Mouse (Mus musculus) CH12.LX (cell line): ENCODE data around the gene Gdap1l1. TPM values are rescaled to one million over a fixed set of nuclear protein-coding genes. Genes with fewer than 3 reads are reported as not detected.

Experiments
- DNase-seq: peaks from one replicate; pipeline ENCODE4 v3.0.0-alpha.2; 2013; ENCODE audit errors: extremely low read depth
- H3K27ac ChIP-seq: 2 replicates; pipeline ENCODE4 v1.5.1; 2012; ENCODE audit warnings: low read depth, mild to moderate bottlenecking, control low read depth, moderate library complexity; ENCODE audit not compliant: insufficient read depth
- H3K27me3 ChIP-seq: replicated peaks from 2 replicates; pipeline ENCODE3; 2012; ENCODE audit warnings: inconsistent platforms
- H3K36me3 ChIP-seq, 2 experiments: replicated peaks in 1 of 2; 2 replicates each; pipeline versions ENCODE3 to v1.6.1; 2012; ENCODE audit warnings: inconsistent platforms in 1 of 2, low read length in 1 of 2, mild to moderate bottlenecking in 1 of 2, mixed read lengths in 1 of 2, moderate library complexity in 1 of 2; ENCODE audit not compliant: control insufficient read depth in 1 of 2, insufficient read depth in 1 of 2
- H3K4me1 ChIP-seq, 2 experiments: 2 replicates each; pipeline ENCODE4 v1.6.1; 2012; ENCODE audit warnings: inconsistent platforms in 1 of 2, moderate library complexity in 1 of 2; ENCODE audit not compliant: insufficient read depth in 2 of 2, control insufficient read depth in 1 of 2
- H3K4me2 ChIP-seq: 2 replicates; pipeline ENCODE4 v1.6.1; 2012; ENCODE audit warnings: low read depth, mild to moderate bottlenecking, control low read depth; ENCODE audit not compliant: poor library complexity, insufficient read depth, severe bottlenecking
- H3K4me3 ChIP-seq, 3 experiments: fragments of 150-350 bp in 1 of 3; sonication (generic) in 1 of 3; replicated peaks in 1 of 3; 2 replicates each; pipeline versions ENCODE3 to v1.5.1; 2011 to 2012; ENCODE audit warnings: low read depth in 2 of 3, low read length in 2 of 3, mild to moderate bottlenecking in 2 of 3, moderate library complexity in 2 of 3, control low read depth in 1 of 3, improper control_type of control experiment in 1 of 3, inconsistent platforms in 1 of 3, mixed read lengths in 1 of 3; ENCODE audit not compliant: poor library complexity in 1 of 3
- H3K79me2 ChIP-seq: replicated peaks from 2 replicates; pipeline ENCODE4 v1.6.1; 2012; ENCODE audit warnings: mild to moderate bottlenecking, moderate library complexity; ENCODE audit not compliant: control insufficient read depth, poor library complexity, insufficient read depth, severe bottlenecking; ENCODE audit errors: extremely low read depth
- H3K9ac ChIP-seq: 2 replicates; pipeline ENCODE4 v1.6.1; 2012; ENCODE audit warnings: low read depth, mild to moderate bottlenecking, control low read depth, moderate library complexity; ENCODE audit not compliant: insufficient read depth
- H3K9me3 ChIP-seq: replicated peaks from 2 replicates; pipeline ENCODE3; 2012; ENCODE audit warnings: low read length, inconsistent platforms, mixed read lengths
- CTCF ChIP-seq, 2 experiments: IDR thresholded peaks in 1 of 2; conservative IDR thresholded peaks in 1 of 2; 2 replicates each; pipeline ENCODE4 v1.5.1; 2011 to 2012; ENCODE audit warnings: low read depth in 2 of 2, low read length in 2 of 2, improper control_type of control experiment in 1 of 2, inconsistent platforms in 1 of 2, mild to moderate bottlenecking in 1 of 2, moderate library complexity in 1 of 2
- E2F4 ChIP-seq: IDR thresholded peaks from 2 replicates; pipeline ENCODE4 v1.6.1; 2011; ENCODE audit warnings: low read depth, low read length, improper control_type of control experiment; ENCODE audit not compliant: insufficient replicate concordance
- EP300 ChIP-seq: IDR thresholded peaks from 2 replicates; pipeline ENCODE4 v1.6.1; 2011; ENCODE audit warnings: low read length, improper control_type of control experiment
- GABPA ChIP-seq: IDR thresholded peaks from 2 replicates; pipeline ENCODE4 v1.6.1; 2012; ENCODE audit warnings: low read depth, low read length, improper control_type of control experiment, inconsistent platforms; ENCODE audit not compliant: insufficient replicate concordance
- HCFC1 ChIP-seq: IDR thresholded peaks from 2 replicates; pipeline ENCODE4 v1.6.1; 2012; ENCODE audit warnings: low read depth, mild to moderate bottlenecking, inconsistent platforms, low read length, improper control_type of control experiment
- JUN ChIP-seq: IDR thresholded peaks from 2 replicates; pipeline ENCODE4 v1.6.1; 2011; ENCODE audit warnings: low read depth, mild to moderate bottlenecking, low read length, improper control_type of control experiment, moderate library complexity; ENCODE audit not compliant: insufficient read depth
- JUND ChIP-seq: conservative IDR thresholded peaks from 2 replicates; pipeline ENCODE4 v1.6.1; 2011; ENCODE audit warnings: low read depth, low read length, improper control_type of control experiment
- MAFK ChIP-seq: IDR thresholded peaks from 2 replicates; pipeline ENCODE4 v1.6.1; 2011; ENCODE audit warnings: low read length, improper control_type of control experiment; ENCODE audit not compliant: insufficient replicate concordance
- MAX ChIP-seq: IDR thresholded peaks from 2 replicates; pipeline ENCODE4 v1.6.1; 2011; ENCODE audit warnings: low read length, improper control_type of control experiment
- MXI1 ChIP-seq: IDR thresholded peaks from 2 replicates; pipeline ENCODE4 v1.6.1; 2011; ENCODE audit warnings: mild to moderate bottlenecking, low read depth, low read length, improper control_type of control experiment
- MYC ChIP-seq: IDR thresholded peaks from 2 replicates; pipeline ENCODE4 v1.6.1; 2011; ENCODE audit warnings: low read depth, mild to moderate bottlenecking, improper control_type of control experiment, low read length
- NRF1 ChIP-seq: IDR thresholded peaks from 2 replicates; pipeline ENCODE4 v1.6.1; 2014; ENCODE audit warnings: low read depth, mild to moderate bottlenecking, inconsistent platforms, low read length, improper control_type of control experiment, moderate library complexity
- POLR2A ChIP-seq: IDR thresholded peaks from 2 replicates; pipeline ENCODE4 v1.6.1; 2011; ENCODE audit warnings: low read depth, mild to moderate bottlenecking, improper control_type of control experiment, low read length
- POLR2AphosphoS2 ChIP-seq: IDR thresholded peaks from 2 replicates; pipeline ENCODE4 v1.6.1; 2011; ENCODE audit warnings: low read depth, low read length, improper control_type of control experiment
- RCOR1 ChIP-seq: conservative IDR thresholded peaks from 2 replicates; pipeline ENCODE4 v1.6.1; 2012; ENCODE audit warnings: low read depth, mild to moderate bottlenecking, inconsistent platforms, low read length, improper control_type of control experiment
- SIN3A ChIP-seq: IDR thresholded peaks from 2 replicates; pipeline ENCODE4 v1.6.1; 2012; ENCODE audit warnings: low read length, improper control_type of control experiment, inconsistent platforms
- UBTF ChIP-seq: IDR thresholded peaks from 2 replicates; pipeline ENCODE4 v1.6.1; 2012; ENCODE audit warnings: low read depth, mild to moderate bottlenecking, inconsistent platforms, low read length, improper control_type of control experiment, moderate library complexity
- USF2 ChIP-seq: conservative IDR thresholded peaks from 2 replicates; pipeline ENCODE4 v1.6.1; 2011; ENCODE audit warnings: low read depth, low read length, improper control_type of control experiment
- dilution Hi-C: fragments of 300-500 bp; cut with MboI; formaldehyde crosslinking; loops from 2 replicates; pipeline ENCODE4 v1.14.3; 2020; ENCODE audit warnings: low sequenced_read_pairs; ENCODE audit not compliant: extremely low pct_unique_long_range_greater_than_20kb, extremely low pct_ligation_motif_present
- in situ Hi-C: fragments of 300-500 bp; cut with MboI; formaldehyde crosslinking; loops from 3 replicates; pipeline ENCODE4 v1.14.3; 2019; ENCODE audit warnings: low sequenced_read_pairs, low pct_ligation_motif_present, low pct_unique_long_range_greater_than_20kb, mixed read lengths
- polyA plus RNA-seq: library from polyadenylated mRNA; unstranded; fragments of >175 nt; gene quantifications from 2 replicates; pipeline ENCODE4 v1.2.1, GENCODE M21; 2012; ENCODE audit warnings: low read depth; ENCODE audit not compliant: insufficient read length
- total RNA-seq, 2 experiments: library from RNA; depleted of rRNA; stranded (reverse); fragments of 300-350 nt in 1 of 2; fragments of >200 nt in 1 of 2; gene quantifications; 2 replicates each; pipeline ENCODE4 v1.2.3; 2012 to 2014

Gdap1l1 gene
- total and polyA plus RNA-seq, 3 experiments, result not detected

DNA sequence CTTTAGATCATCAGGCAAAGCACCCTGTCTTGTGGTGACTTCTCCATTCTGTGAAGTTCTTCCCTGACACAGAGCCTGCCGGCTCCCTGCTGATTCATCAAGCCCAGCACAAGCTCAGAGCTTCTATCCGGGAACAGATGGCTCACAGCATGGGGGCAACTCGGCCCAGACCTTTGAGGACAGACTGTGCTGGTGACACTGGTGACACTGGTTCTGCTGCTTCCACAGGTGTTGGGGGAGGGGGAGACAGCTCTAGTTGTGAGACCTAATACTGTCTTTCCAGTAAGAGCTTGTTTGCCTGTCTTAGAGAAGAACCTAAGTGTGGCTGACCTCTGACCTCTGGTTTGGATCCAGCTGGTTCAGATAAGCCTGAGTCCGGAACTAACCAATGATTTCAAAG is 4.3 kb upstream of the Gdap1l1 start:
- H3K27ac ChIP-seq, result no peak overlapping the region

DNA sequence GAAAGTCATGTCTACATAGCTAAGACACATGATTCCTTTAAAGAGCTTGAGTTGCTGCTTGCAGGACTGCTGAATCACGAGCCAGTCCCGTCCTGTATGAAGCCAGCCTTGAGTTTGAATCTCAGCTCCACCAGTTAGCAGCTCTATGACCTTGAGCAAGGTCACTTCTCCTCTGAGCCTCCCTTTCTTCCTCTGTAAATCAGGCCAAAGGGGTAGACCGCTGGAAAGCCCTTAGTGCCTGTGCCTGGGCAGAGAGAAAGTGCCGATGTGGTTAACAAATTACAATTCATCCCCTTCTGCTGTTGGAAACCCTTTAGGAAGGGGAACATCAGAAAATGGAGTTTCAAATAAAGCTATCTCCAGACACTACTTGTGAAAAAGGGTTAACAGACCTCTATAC is 476 bp upstream of the Gdap1l1 start:
- DNase-seq, result no peak
- TF ChIP-seq POLR2AphosphoS2, result no peak
- TF ChIP-seq POLR2A, result no peak
- no peak for TF ChIP-seq JUND
- no peak for TF ChIP-seq USF2
- H3K4me2 ChIP-seq, result no peak overlapping the region
- no peaks in the 10 kb centered on the region for H3K4me1 ChIP-seq
- H3K4me3 ChIP-seq, result no peak overlapping the region
- H3K9me3 ChIP-seq, result no peaks in the 10 kb centered on the region
- dilution Hi-C loops (no loop called here), in situ Hi-C loops (no loop called here)
- no peaks in the 10 kb centered on the region for H3K36me3 ChIP-seq
- no peaks in the 10 kb centered on the region for H3K79me2 ChIP-seq
- H3K27me3 ChIP-seq, result peaks cover 84% of the 10 kb centered on the region
- H3K9ac ChIP-seq, result no peak overlapping the region
- no peak overlapping the region for H3K27ac ChIP-seq

More for the DNA sequence above, 4.3 kb upstream of the Gdap1l1 start:
- in situ Hi-C loops, result no loop called here
- DNase-seq, result no peak
- no peaks in the 10 kb centered on the region for H3K9me3 ChIP-seq
- H3K4me1 ChIP-seq, result no peaks in the 10 kb centered on the region
- H3K9ac ChIP-seq, result no peak overlapping the region
- TF ChIP-seq MAX, result no peak
- TF ChIP-seq CTCF (conservative IDR thresholded peaks at IDR 0.05 in 1 of 2, IDR thresholded peaks at IDR 0.05 in 1 of 2; ENCODE audit: low read depth in 2 of 2, low read length in 2 of 2), result no peak
- no peak for TF ChIP-seq MYC
- no peak for TF ChIP-seq USF2
- no peak for TF ChIP-seq MXI1
- TF ChIP-seq RCOR1, result no peak
- no peak for TF ChIP-seq JUN
- no peak for TF ChIP-seq GABPA
- TF ChIP-seq POLR2AphosphoS2, result no peak
- TF ChIP-seq E2F4, result no peak
- TF ChIP-seq MAFK, result no peak
- TF ChIP-seq SIN3A, result no peak
- TF ChIP-seq NRF1, result no peak
- no peak for TF ChIP-seq HCFC1
- no peak for TF ChIP-seq JUND
- no peak for TF ChIP-seq UBTF
- no peak for TF ChIP-seq EP300
- no peaks in the 10 kb centered on the region for H3K36me3 ChIP-seq
- H3K4me3 ChIP-seq, result no peak overlapping the region
- no peak overlapping the region for H3K4me2 ChIP-seq
- peaks cover 76% of the 10 kb centered on the region for H3K27me3 ChIP-seq
- dilution Hi-C loops, result no loop called here
- H3K79me2 ChIP-seq, result no peaks in the 10 kb centered on the region
